Mouse (Mus musculus): ENCODE measurements around the gene Rpia. TPM values are rescaled to one million over a fixed set of nuclear protein-coding genes. Genes with fewer than 3 reads are reported as not detected.

Rpia gene
- polyA plus RNA-seq, 1 experiment from 2014 or later = 2.2 TPM

DNA sequence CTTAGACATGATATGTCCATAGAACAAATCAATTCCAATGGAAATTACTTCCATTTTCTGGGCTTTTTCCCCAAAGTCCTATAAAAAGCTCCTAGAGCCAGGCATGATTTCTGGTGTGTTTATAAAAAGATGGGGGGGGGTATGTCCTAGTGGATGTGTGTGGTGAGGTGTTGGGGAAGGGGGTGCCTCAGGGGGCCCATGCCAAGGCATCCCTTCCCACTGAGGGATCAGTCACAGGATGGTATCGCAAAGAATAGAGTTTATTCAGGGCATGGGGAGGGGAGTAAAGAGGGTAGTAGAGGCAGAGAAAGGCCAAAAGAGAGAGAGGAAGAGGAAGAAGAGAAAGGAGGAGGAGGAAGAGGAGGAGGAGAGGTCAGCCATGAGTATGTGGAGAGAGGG is 14.5 kb upstream of the Rpia start:
- Histone ChIP-seq H3K4me1 (replicated peaks; ENCODE audit: control insufficient read depth, insufficient read depth, low read length) (0 out of 2 replicates have a peak, but pooled peaks cover 6% of the 10 kb centered on the region), H3K27ac (ENCODE audit: low read length) (no peak overlapping the region), H3K36me3 (ENCODE audit: control insufficient read depth, insufficient read depth, low read length) (no peaks in the 10 kb centered on the region), H3K9me3 (ENCODE audit: control insufficient read depth, low read length) (no peaks in the 10 kb centered on the region), H3K27me3 (ENCODE audit: control insufficient read depth, insufficient read depth, low read depth, low read length) (no peaks in the 10 kb centered on the region), H3K9ac (ENCODE audit: low read length) (no peak overlapping the region), H3K4me3 (ENCODE audit: low read length) (no peak overlapping the region), H3K4me2 (ENCODE audit: low read depth, low read length) (no peak overlapping the region)
- ATAC-seq (ENCODE audit: low read depth) = 0 out of 2 replicates have a peak, but pooled peaks have one; percentile 1
- WGBS = 45% methylated on average over 1 of the region's 1 CpGs

- 15% methylated on average over 13 of the region's 13 CpGs for WGBS
- H3K27me3 ChIP-seq (ENCODE audit: control insufficient read depth, insufficient read depth, low read depth, low read length) = no peaks in the 10 kb centered on the region
- peak; percentile 63 for ATAC-seq (ENCODE audit: low read depth)
- H3K9me3 ChIP-seq (ENCODE audit: control insufficient read depth, low read length) = no peaks in the 10 kb centered on the region
- H3K4me2 ChIP-seq (ENCODE audit: low read depth, low read length) = peak overlapping the region; percentile 38
- H3K4me1 ChIP-seq (replicated peaks; ENCODE audit: control insufficient read depth, insufficient read depth, low read length) = 0 out of 2 replicates have a peak, but pooled peaks cover 6% of the 10 kb centered on the region
- H3K9ac ChIP-seq (ENCODE audit: low read length) = no peak overlapping the region
- no peak overlapping the region for H3K4me3 ChIP-seq (ENCODE audit: low read length)
- no peaks in the 10 kb centered on the region for H3K36me3 ChIP-seq (ENCODE audit: control insufficient read depth, insufficient read depth, low read length)
- H3K27ac ChIP-seq (ENCODE audit: low read length) = no peak overlapping the region
These were observed 13.9 kb upstream of the Rpia start for GRCm38 (mm10) chr6:70805820-70806513.

- H3K36me3 ChIP-seq (ENCODE audit: control insufficient read depth, insufficient read depth, low read length) = no peaks in the 10 kb centered on the region
- no peaks in the 10 kb centered on the region for H3K27me3 ChIP-seq (ENCODE audit: control insufficient read depth, insufficient read depth, low read depth, low read length)
- peak; percentile 74; the same call in 1 of the 2 replicates for ATAC-seq (ENCODE audit: low read depth)
- H3K9ac ChIP-seq (ENCODE audit: low read length) = no peak overlapping the region
- no peak overlapping the region for H3K4me3 ChIP-seq (ENCODE audit: low read length)
- H3K9me3 ChIP-seq (ENCODE audit: control insufficient read depth, low read length) = no peaks in the 10 kb centered on the region
- H3K4me2 ChIP-seq (ENCODE audit: low read depth, low read length) = peak overlapping the region; percentile 33; the same call in 1 of the 2 replicates
- WGBS = 15% methylated on average over 7 of the region's 7 CpGs
- 0 out of 2 replicates have a peak, but pooled peaks cover 6% of the 10 kb centered on the region for H3K4me1 ChIP-seq (replicated peaks; ENCODE audit: control insufficient read depth, insufficient read depth, low read length)
- H3K27ac ChIP-seq (ENCODE audit: low read length) = no peak overlapping the region
These were observed 13.2 kb upstream of the Rpia start for GRCm38 (mm10) chr6:70805267-70805666.

- Histone ChIP-seq H3K36me3 (ENCODE audit: control insufficient read depth, insufficient read depth, low read length) (no peaks in the 10 kb centered on the region), H3K27ac (ENCODE audit: low read length) (no peak overlapping the region), H3K4me2 (ENCODE audit: low read depth, low read length) (peak overlapping the region; percentile 34; the same call in 1 of the 2 replicates), H3K4me1 (replicated peaks; ENCODE audit: control insufficient read depth, insufficient read depth, low read length) (0 out of 2 replicates have a peak, but pooled peaks cover 6% of the 10 kb centered on the region), H3K27me3 (ENCODE audit: control insufficient read depth, insufficient read depth, low read depth, low read length) (no peaks in the 10 kb centered on the region), H3K9ac (ENCODE audit: low read length) (no peak overlapping the region), H3K4me3 (ENCODE audit: low read length) (no peak overlapping the region), H3K9me3 (ENCODE audit: control insufficient read depth, low read length) (no peaks in the 10 kb centered on the region)
- 28% methylated on average over 3 of the region's 3 CpGs for WGBS
- peak; percentile 60; the same call in 1 of the 2 replicates for ATAC-seq (ENCODE audit: low read depth)
These were observed 12.6 kb upstream of the Rpia start for GRCm38 (mm10) chr6:70804632-70805031.

GRCm38 (mm10) chr6:70797581-70798251 is 5.7 kb upstream of the Rpia start:
- no peaks in the 10 kb centered on the region for H3K27me3 ChIP-seq (ENCODE audit: control insufficient read depth, insufficient read depth, low read depth, low read length)
- no peaks in the 10 kb centered on the region for H3K36me3 ChIP-seq (ENCODE audit: control insufficient read depth, insufficient read depth, low read length)
- H3K9ac ChIP-seq (ENCODE audit: low read length) = no peak overlapping the region
- no peak overlapping the region for H3K4me3 ChIP-seq (ENCODE audit: low read length)
- no peak overlapping the region for H3K4me2 ChIP-seq (ENCODE audit: low read depth, low read length)
- H3K27ac ChIP-seq (ENCODE audit: low read length) = no peak overlapping the region
- peaks cover 2% of the 10 kb centered on the region; the same call in 1 of the 2 replicates for H3K4me1 ChIP-seq (replicated peaks; ENCODE audit: control insufficient read depth, insufficient read depth, low read length)
- no peaks in the 10 kb centered on the region for H3K9me3 ChIP-seq (ENCODE audit: control insufficient read depth, low read length)
- ATAC-seq (ENCODE audit: low read depth) = peak; percentile 65; the same call in 1 of the 2 replicates
- WGBS = 15% methylated on average over 9 of the region's 9 CpGs

DNA sequence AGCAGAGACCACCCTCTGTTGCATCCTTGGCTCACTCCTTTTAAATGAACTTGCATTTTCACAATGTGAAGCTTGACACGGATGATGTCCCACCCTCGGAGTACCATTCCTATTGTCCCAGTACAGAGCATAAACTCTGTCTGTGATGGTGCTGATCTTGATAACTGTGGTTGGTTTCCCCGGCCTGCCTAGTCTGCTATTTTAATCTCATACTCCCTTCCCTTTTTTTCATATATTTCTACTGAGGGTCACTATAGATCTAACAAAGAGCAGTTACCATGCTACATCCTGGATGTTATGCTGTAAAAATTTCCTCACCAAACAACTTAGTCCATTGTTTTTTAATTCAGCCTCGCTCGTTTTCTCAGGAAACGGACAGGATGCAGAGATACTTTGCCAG is 4.9 kb upstream of the Rpia start:
- no peak overlapping the region for H3K4me2 ChIP-seq (ENCODE audit: low read depth, low read length)
- H3K27ac ChIP-seq (ENCODE audit: low read length) = no peak overlapping the region
- ATAC-seq (ENCODE audit: low read depth) = no peak
- no peaks in the 10 kb centered on the region for H3K36me3 ChIP-seq (ENCODE audit: control insufficient read depth, insufficient read depth, low read length)
- H3K9me3 ChIP-seq (ENCODE audit: control insufficient read depth, low read length) = no peaks in the 10 kb centered on the region
- no peaks in the 10 kb centered on the region for H3K27me3 ChIP-seq (ENCODE audit: control insufficient read depth, insufficient read depth, low read depth, low read length)
- no peak overlapping the region for H3K9ac ChIP-seq (ENCODE audit: low read length)
- H3K4me3 ChIP-seq (ENCODE audit: low read length) = no peak overlapping the region
- WGBS = 74% methylated on average over 6 of the region's 6 CpGs
- peaks cover 3% of the 10 kb centered on the region; the same call in 1 of the 2 replicates for H3K4me1 ChIP-seq (replicated peaks; ENCODE audit: control insufficient read depth, insufficient read depth, low read length)

GRCm38 (mm10) chr6:70792644-70793043 is 612 bp upstream of the Rpia start:
- Histone ChIP-seq H3K27me3 (ENCODE audit: control insufficient read depth, insufficient read depth, low read depth, low read length) (no peaks in the 10 kb centered on the region), H3K4me3 (ENCODE audit: low read length) (peak overlapping the region; percentile 80), H3K4me1 (replicated peaks; ENCODE audit: control insufficient read depth, insufficient read depth, low read length) (peaks cover 18% of the 10 kb centered on the region), H3K4me2 (ENCODE audit: low read depth, low read length) (peak overlapping the region; percentile 74), H3K27ac (ENCODE audit: low read length) (no peak overlapping the region), H3K9me3 (ENCODE audit: control insufficient read depth, low read length) (no peaks in the 10 kb centered on the region), H3K9ac (ENCODE audit: low read length) (peak overlapping the region; percentile 71), H3K36me3 (ENCODE audit: control insufficient read depth, insufficient read depth, low read length) (no peaks in the 10 kb centered on the region)
- 37% methylated on average over 8 of the region's 8 CpGs for WGBS
- no peak for ATAC-seq (ENCODE audit: low read depth)

GRCm38 (mm10) chr6:70790852-70791761 is 925 bp downstream of the Rpia start:
- Histone ChIP-seq H3K27me3 (ENCODE audit: control insufficient read depth, insufficient read depth, low read depth, low read length) (no peaks in the 10 kb centered on the region), H3K4me2 (ENCODE audit: low read depth, low read length) (peak overlapping the region; percentile 88), H3K27ac (ENCODE audit: low read length) (peak overlapping the region; percentile 88), H3K36me3 (ENCODE audit: control insufficient read depth, insufficient read depth, low read length) (no peaks in the 10 kb centered on the region), H3K9me3 (ENCODE audit: control insufficient read depth, low read length) (no peaks in the 10 kb centered on the region), H3K4me1 (replicated peaks; ENCODE audit: control insufficient read depth, insufficient read depth, low read length) (peaks cover 25% of the 10 kb centered on the region), H3K9ac (ENCODE audit: low read length) (peak overlapping the region; percentile 79), H3K4me3 (ENCODE audit: low read length) (peak overlapping the region; percentile 80)
- WGBS = 3% methylated on average over 18 of the region's 18 CpGs
- ATAC-seq (ENCODE audit: low read depth) = peak; percentile 44
